Mouse (Mus musculus): ENCODE measurements at regions not wholly inside any gene's neighbourhood (a gene's known extent, or its start where the extent isn't known, plus 50 kb on each side); places are given as distances from the start of the nearest gene placed in this dataset.

GRCm38 (mm10) chr2:147851186-147851802 is 195.5 kb downstream of the Foxa2 start:
- TF ChIP-seq CTCF (IDR thresholded peaks at IDR 0.05; ENCODE audit: borderline replicate concordance, control insufficient read depth, extremely low read depth, insufficient read depth, low read length, poor library complexity) (no peak), POLR2A (IDR thresholded peaks at IDR 0.05; ENCODE audit: control insufficient read depth, extremely low read depth, insufficient read depth, low read length, poor library complexity) (no peak)
